Mouse (Mus musculus) liver, embryonic 16.5 days (tissue): ENCODE measurements around the gene Adgrb3. TPM values are rescaled to one million over a fixed set of nuclear protein-coding genes. Genes with fewer than 3 reads are reported as not detected.

Experiments used
- ATAC-seq: fragments of 200-750 bp; cut with Nextera tagmentation; 2 replicates; pipeline ENCODE4 v1.8.0; 2017; ENCODE audit warnings: low read depth, mild to moderate bottlenecking, moderate number of reproducible peaks, moderate library complexity
- H3K27ac ChIP-seq: fragments of 300-500 bp; sonication (generic); 2 replicates; pipeline ENCODE4 v1.5.1; 2014; ENCODE audit warnings: mild to moderate bottlenecking, low read length
- H3K27me3 ChIP-seq: fragments of 300-500 bp; sonication (generic); 2 replicates; pipeline ENCODE4 v1.6.1; 2014; ENCODE audit warnings: low read depth, low read length, mixed read lengths; ENCODE audit not compliant: control insufficient read depth, insufficient read depth
- H3K36me3 ChIP-seq: fragments of 300-500 bp; sonication (generic); 2 replicates; pipeline ENCODE4 v1.6.1; 2014; ENCODE audit warnings: mild to moderate bottlenecking; ENCODE audit not compliant: control insufficient read depth, insufficient read depth
- H3K4me1 ChIP-seq: fragments of 300-500 bp; sonication (generic); 2 replicates; pipeline ENCODE4 v1.6.1; 2014; ENCODE audit warnings: low read depth, low read length, mixed read lengths; ENCODE audit not compliant: control insufficient read depth
- H3K4me2 ChIP-seq: fragments of 300-500 bp; sonication (generic); 2 replicates; pipeline ENCODE4 v1.6.1; 2014; ENCODE audit warnings: low read depth, low read length, mixed read lengths
- H3K4me3 ChIP-seq: fragments of 300-500 bp; sonication (generic); 2 replicates; pipeline ENCODE4 v1.5.1; 2014; ENCODE audit warnings: low read depth, mild to moderate bottlenecking, low read length
- H3K9ac ChIP-seq: fragments of 300-500 bp; sonication (generic); 2 replicates; pipeline ENCODE4 v1.6.1; 2014; ENCODE audit warnings: low read depth, low read length
- H3K9me3 ChIP-seq: fragments of 300-500 bp; sonication (generic); replicated peaks from 2 replicates; pipeline ENCODE4 v1.6.1; 2016; ENCODE audit warnings: low read length; ENCODE audit not compliant: control insufficient read depth
- WGBS: fragments of 180-500 bp; shearing (Covaris S2); extraction: QIAGEN DNeasy Blood & Tissue Kit; methylation state at CpG from one replicate; pipeline ENCODE4 v1.1.7; 2014; ENCODE audit not compliant: insufficient replicate concordance; 5-methylcytosine and 5-hydroxymethylcytosine counted together
- polyA plus RNA-seq: library from polyadenylated mRNA; unstranded; fragments of >200 nt; fragmentation: Nextera tagmentation; extraction: Ambion mirVana; gene quantifications from 2 replicates; pipeline ENCODE4 v1.2.1, GENCODE M21; 2015

The Adgrb3 gene
- polyA plus RNA-seq, 1 experiment from 2014 or later: not detected

DNA sequence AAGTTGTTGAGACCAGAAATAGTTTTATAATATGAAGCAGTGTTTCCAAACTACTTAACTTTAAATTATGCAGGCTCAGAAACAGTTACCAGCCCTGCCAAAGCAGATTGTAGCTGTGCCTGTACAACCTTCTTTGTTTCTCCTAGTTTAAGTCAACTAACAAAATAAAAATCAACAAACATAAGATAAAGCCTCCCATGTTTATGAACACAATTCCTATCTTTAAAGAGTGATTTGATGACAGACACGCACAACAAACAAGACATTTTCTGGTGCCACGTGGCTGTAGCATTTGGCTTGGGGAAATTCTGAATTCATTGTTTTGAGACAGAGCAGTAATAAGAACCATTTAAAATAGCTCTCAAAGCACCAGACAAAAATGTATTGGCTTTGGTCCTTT, 60.5 kb downstream of the Adgrb3 start:
- Histone ChIP-seq H3K27ac (no peak overlapping the region), H3K27me3 (no peaks in the 10 kb centered on the region), H3K9me3 (no peaks in the 10 kb centered on the region), H3K4me2 (no peak overlapping the region), H3K4me3 (no peak overlapping the region), H3K4me1 (no peaks in the 10 kb centered on the region), H3K36me3 (no peaks in the 10 kb centered on the region), H3K9ac (no peak overlapping the region)
- ATAC-seq: no peak
- 63% methylated on average over 2 of the region's 2 CpGs for WGBS

DNA sequence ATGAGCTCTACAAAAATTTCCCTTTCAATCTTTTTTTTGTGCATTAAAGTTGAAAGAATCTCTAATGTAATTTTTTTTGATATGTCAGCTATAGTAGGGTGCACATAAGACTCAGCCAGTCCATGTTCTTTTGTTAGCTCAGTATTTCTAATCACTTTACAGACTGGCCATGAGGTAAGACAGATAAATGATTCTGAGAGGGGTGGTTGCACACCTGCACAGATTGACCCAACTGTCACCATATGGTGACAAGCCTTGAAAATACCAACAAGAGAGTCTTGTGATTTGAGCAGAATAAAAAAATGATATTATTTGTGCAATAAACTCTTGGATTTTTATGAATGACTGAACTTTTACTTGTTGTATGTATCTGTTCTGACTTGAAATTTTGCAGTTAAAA, 74.2 kb downstream of the Adgrb3 start:
- no peaks in the 10 kb centered on the region for H3K36me3 ChIP-seq
- no peak overlapping the region for H3K4me2 ChIP-seq
- ATAC-seq: no peak

DNA sequence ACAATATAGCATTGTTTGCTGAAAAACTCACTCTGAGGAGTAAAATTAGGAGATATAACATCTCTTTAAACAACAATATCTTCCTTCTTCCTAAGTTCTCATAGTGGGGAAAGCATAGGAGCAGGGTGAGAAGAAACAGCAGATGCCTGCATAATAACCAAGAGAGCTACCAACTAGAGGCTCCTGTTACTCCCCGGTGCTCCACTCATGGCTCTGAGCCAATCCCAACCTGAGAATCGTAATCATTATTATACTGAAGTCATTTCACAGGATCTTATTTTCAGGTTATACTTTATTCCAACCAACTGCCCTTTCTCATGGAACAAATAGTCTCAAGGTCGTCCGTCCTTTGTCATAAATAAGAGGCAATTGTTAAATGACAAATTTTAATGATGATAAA, 75.0 kb downstream of the Adgrb3 start:
- Histone ChIP-seq H3K27me3 (no peaks in the 10 kb centered on the region), H3K4me3 (no peak overlapping the region), H3K27ac (no peak overlapping the region), H3K36me3 (no peaks in the 10 kb centered on the region), H3K4me2 (no peak overlapping the region), H3K4me1 (no peaks in the 10 kb centered on the region), H3K9ac (no peak overlapping the region), H3K9me3 (no peaks in the 10 kb centered on the region)
- ATAC-seq: no peak
- 54% methylated on average over 4 of the region's 4 CpGs for WGBS

More for the DNA sequence above, 74.2 kb downstream of the Adgrb3 start:
- Histone ChIP-seq H3K9ac (no peak overlapping the region), H3K9me3 (no peaks in the 10 kb centered on the region), H3K4me1 (no peaks in the 10 kb centered on the region), H3K27ac (no peak overlapping the region), H3K27me3 (no peaks in the 10 kb centered on the region), H3K4me3 (no peak overlapping the region)

DNA sequence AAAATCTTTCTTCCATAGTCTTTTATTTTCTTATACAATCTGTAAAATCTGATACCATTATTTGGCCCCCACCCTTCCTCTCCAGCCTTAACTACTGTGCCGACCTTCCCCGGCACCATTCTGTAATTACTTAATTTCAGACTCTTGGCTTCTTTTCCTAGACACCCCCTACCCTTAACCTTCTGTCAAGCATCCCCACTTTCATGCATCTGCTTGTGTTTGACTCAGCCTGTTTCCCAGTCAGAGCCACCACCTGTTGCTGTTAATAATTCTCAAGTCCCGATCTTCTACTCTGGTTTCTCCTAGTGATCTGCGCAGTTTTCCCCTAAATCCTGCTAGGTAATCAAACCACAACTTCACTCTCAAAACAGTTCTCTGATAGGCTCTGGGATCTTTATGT, 83.9 kb downstream of the Adgrb3 start:
- no peak overlapping the region for H3K4me2 ChIP-seq
- ATAC-seq: no peak
- no peaks in the 10 kb centered on the region for H3K4me1 ChIP-seq
- no peaks in the 10 kb centered on the region for H3K27me3 ChIP-seq
- no peaks in the 10 kb centered on the region for H3K9me3 ChIP-seq
- no peaks in the 10 kb centered on the region for H3K36me3 ChIP-seq
- no peak overlapping the region for H3K27ac ChIP-seq
- WGBS: 69% methylated on average over 4 of the region's 4 CpGs
- H3K4me3 ChIP-seq: no peak overlapping the region
- H3K9ac ChIP-seq: no peak overlapping the region

DNA sequence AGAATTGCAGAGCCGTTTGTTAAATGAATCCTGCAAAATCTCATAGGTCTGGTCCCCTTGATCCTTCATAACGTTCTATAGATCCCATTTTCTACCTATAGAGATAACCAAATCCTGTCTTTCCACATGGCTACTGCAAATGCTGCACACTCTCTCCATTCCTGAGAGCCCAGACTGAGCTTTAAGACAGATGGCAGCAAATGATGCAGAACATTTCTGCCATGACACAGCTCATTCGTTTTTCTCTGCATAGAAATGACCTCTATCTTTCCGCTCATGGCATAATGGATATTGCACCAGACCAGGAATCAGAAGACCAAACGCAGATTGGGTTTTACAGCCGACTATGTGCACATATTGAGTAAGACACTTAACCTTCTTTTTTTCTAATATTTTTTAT, 84.8 kb downstream of the Adgrb3 start:
- Histone ChIP-seq H3K4me1 (no peaks in the 10 kb centered on the region), H3K36me3 (no peaks in the 10 kb centered on the region), H3K9ac (no peak overlapping the region), H3K9me3 (no peaks in the 10 kb centered on the region), H3K4me3 (no peak overlapping the region), H3K27ac (no peak overlapping the region), H3K27me3 (no peaks in the 10 kb centered on the region), H3K4me2 (no peak overlapping the region)
- 57% methylated on average over 6 of the region's 6 CpGs for WGBS
- no peak for ATAC-seq

DNA sequence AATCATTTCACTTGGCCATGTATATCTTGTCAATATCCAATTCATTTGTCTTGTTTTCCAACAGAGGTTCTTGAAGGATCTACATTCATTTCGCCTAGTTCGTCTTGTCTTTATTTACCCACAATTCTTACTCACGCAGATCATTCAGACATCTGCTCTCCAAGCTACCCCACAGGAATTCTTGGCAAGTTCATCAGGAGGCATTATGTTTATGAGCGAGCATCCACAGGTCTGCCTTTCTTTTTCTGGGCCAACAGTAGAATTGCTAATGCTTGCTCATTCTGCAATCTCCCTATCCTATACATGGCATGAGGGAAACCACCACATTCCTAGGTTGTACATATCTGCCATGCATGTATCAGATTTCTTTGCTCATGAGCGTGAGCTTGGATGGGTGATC, 99.7 kb downstream of the Adgrb3 start:
- no peaks in the 10 kb centered on the region for H3K27me3 ChIP-seq
- no peak overlapping the region for H3K4me2 ChIP-seq
- H3K4me3 ChIP-seq: no peak overlapping the region
- no peak overlapping the region for H3K9ac ChIP-seq
- WGBS: 66% methylated on average over 5 of the region's 5 CpGs
- H3K36me3 ChIP-seq: no peaks in the 10 kb centered on the region
- ATAC-seq: no peak
- no peaks in the 10 kb centered on the region for H3K9me3 ChIP-seq
- no peaks in the 10 kb centered on the region for H3K4me1 ChIP-seq
- no peak overlapping the region for H3K27ac ChIP-seq

DNA sequence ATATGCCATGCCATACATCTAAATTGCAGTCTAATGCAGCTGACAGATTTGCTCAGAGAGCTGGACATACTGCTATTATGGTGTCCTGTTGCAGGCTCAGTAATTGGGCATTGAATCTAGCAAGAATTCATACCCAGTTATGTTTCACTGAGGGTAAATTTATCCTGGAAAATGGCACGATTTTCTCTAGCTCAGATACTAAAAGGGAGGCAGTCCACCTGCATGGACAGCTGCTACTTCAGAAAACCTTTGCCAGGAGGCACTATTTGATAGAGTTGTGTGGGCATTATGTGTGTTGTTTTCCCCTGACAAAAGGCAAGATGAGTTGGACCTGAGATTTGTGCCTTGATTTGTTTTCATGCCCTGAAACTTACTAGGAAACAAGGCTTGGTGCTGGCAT, 118.0 kb downstream of the Adgrb3 start:
- Histone ChIP-seq H3K9ac (no peak overlapping the region), H3K9me3 (no peaks in the 10 kb centered on the region), H3K27me3 (no peaks in the 10 kb centered on the region), H3K36me3 (no peaks in the 10 kb centered on the region), H3K4me2 (no peak overlapping the region), H3K4me3 (no peak overlapping the region), H3K27ac (no peak overlapping the region), H3K4me1 (no peaks in the 10 kb centered on the region)
- 24% methylated on average over 1 of the region's 1 CpGs for WGBS
- no peak for ATAC-seq

DNA sequence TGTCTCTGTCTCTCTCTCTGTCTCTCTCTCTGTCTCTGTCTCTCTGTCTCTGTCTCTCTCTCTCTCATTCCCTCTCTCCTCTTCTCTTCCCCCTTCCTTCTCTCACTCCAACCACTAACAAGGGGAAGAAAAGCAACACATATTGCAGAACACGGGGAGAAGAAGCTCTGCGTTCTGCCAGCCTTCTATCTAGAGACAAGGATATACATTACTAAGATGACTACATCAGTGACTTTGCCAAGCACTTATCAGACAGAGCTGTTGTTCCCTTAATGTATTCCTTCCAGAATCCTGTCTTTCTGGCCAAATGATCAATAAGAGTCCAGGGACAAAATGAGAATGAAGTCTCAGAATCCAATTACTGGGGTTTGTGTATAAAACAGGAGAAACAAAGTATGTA, 123.2 kb downstream of the Adgrb3 start:
- Histone ChIP-seq H3K27ac (no peak overlapping the region), H3K9me3 (no peaks in the 10 kb centered on the region), H3K36me3 (no peaks in the 10 kb centered on the region), H3K4me2 (no peak overlapping the region), H3K9ac (no peak overlapping the region), H3K4me3 (no peak overlapping the region), H3K4me1 (no peaks in the 10 kb centered on the region), H3K27me3 (no peaks in the 10 kb centered on the region)
- WGBS: 53% methylated on average over 2 of the region's 2 CpGs
- no peak for ATAC-seq

DNA sequence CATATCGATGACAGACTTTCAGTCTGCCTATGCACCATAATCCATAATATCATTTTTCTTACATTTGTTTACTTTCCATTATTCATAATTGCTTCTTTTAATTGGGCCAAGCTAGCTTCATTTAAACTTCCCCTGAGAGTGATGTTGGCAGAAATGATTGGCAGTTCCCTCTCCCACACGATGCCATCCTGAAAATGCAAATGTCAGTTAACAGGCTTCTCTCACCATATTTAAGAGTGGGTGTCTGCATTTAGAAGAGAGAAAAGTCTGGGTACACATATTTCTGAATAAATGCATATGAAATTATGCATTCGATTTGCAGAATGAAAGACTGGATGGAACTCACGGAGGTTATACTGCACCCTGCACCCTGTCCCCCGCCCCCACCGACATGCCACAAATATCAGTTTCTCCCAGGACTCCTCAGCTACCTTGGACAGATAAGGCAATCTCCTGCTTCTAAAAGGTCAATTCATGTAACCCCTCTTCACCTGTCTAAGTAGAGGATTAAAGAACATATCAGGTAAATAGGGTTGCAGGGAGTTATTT, 130.7 kb downstream of the Adgrb3 start:
- whole genome bisulfite sequencing: 72% methylated on average over 6 of the region's 6 CpGs
- Histone ChIP-seq H3K4me1 (no peaks in the 10 kb centered on the region), H3K9ac (no peak overlapping the region), H3K9me3 (no peaks in the 10 kb centered on the region), H3K27ac (no peak overlapping the region), H3K27me3 (no peaks in the 10 kb centered on the region), H3K4me2 (no peak overlapping the region), H3K4me3 (no peak overlapping the region), H3K36me3 (no peaks in the 10 kb centered on the region)
- ATAC-seq: no peak

DNA sequence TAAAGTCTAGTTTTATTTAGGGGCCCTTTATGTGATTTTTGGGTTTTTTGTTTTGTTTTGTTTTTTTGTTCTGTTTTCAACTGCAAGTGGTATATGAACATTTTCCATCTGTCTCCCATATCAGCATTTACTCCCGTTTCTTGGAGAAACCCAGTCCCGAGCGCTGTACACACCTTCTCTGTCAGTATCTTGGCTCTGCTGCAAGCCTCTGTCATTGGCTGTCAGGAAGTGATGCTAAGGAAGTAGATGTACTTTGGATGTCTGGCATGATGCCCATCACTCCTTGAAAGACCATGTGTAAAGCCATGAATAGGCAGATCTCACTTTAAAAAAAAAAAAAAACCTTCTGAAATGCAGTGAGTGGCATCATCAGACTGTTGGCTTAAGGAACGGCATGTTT, 132.3 kb downstream of the Adgrb3 start:
- Histone ChIP-seq H3K27me3 (no peaks in the 10 kb centered on the region), H3K4me3 (no peak overlapping the region), H3K9me3 (no peaks in the 10 kb centered on the region), H3K4me2 (no peak overlapping the region), H3K36me3 (no peaks in the 10 kb centered on the region), H3K4me1 (no peaks in the 10 kb centered on the region), H3K9ac (no peak overlapping the region), H3K27ac (no peak overlapping the region)
- ATAC-seq: no peak
- 75% methylated on average over 4 of the region's 4 CpGs for WGBS
